Mouse (Mus musculus) heart, adult 9 months (tissue): Measurements from ENCODE around the gene Ppil3.

Experiments used
- DNase-seq, 2 experiments: peaks; one replicate each; pipeline ENCODE4 v3.0.0; 2022; ENCODE audit warnings: low spot score in 2 of 2

The Ppil3 gene

DNA sequence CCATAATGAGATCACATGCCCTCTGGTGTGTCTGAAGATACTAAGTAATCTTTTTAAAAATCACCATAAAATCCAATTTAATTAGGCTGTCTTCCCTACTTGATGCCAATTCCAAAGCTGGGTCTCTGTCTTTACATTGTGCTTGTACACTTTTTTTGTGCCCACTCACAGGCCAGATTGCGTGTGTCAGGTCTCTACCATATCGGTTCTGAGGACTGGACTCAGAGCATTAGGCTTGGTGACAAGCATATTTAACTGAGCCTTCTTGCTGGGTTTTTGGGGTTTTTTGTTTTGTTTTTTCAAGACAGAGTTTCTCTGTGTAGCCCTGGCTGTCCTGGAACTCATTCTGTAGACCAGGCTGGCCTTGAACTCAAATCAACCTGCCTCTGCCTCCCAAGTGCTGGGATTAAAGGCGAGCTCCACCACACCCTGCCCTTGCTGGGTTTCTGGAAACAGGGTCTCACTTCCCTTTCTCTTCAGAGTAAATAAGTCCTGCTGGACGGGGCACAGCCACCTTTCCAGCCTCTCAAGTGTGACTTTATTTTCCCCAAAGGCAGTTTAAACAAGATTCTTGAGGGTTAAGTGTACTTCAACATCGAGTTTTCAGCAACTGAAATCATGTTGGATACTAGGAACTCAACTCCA, 35.6 kb downstream of the Ppil3 start:
- DNase-seq, result no peak

DNA sequence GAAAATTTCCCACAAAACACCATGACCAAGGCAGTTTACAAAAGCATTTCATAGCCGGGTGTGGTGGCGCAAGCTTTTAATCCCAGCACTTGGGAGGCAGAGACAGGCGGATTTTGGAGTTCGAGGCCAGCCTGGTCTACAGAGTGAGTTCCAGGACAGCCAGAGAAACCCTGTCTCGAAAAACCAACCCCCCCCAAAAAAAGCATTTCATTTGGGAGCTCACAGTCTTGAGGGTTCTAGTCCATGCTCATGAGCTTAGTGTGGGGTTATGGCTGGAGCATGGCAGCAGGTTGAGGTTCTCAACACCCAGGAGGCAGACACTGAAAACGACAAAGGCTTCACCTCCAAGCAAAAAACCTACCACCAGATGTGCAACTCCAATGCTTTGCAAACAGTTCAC, 37.1 kb downstream of the Ppil3 start:
- no peak for DNase-seq

DNA sequence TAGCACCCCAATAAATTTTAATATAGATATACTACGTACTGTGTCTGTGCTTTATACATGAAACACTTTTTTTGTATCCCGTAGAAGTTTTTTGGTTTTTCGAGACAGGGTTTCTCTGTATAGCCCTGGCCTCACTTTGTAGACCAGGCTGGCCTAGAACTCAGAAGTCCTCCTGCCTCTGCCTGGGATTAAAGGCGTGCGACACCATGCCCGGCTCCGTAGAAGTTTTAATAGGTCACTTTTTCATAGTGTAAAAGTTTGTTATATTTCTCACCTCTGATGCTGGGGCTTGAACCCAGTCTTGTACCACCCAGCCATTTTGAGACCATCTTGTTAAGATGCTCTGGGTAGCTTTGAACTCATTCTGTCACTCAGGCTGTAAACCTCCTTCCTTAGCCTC, 38.0 kb downstream of the Ppil3 start:
- no peak for DNase-seq

- no peak for DNase-seq
These were observed 41.5 kb downstream of the Ppil3 start for GRCm38 (mm10) chr1:58403745-58404144.

- DNase-seq, result no peak
These were observed 43.9 kb downstream of the Ppil3 start for GRCm38 (mm10) chr1:58401396-58401795.

GRCm38 (mm10) chr1:58397731-58398130, 47.6 kb downstream of the Ppil3 start:
- DNase-seq, result no peak

DNA sequence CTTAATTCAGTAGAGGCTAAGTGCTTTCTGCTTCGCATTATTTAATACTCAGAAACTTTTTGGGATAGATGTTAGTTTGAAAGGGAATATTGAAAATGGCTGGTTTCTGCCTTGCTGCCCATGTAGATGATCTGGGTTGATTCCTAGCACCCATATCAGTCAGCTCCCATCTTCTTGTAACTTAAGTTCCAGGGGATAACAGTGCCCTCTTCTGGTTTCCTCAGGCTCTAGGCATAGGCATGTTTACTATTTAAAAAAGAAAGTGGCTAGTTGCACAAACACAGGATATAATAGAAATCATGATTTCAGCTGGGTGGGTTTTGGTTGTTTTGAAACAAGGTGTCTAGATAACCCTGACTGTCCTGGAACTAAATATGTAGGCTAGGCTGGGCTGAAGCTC, 49.1 kb downstream of the Ppil3 start:
- no peak for DNase-seq

DNA sequence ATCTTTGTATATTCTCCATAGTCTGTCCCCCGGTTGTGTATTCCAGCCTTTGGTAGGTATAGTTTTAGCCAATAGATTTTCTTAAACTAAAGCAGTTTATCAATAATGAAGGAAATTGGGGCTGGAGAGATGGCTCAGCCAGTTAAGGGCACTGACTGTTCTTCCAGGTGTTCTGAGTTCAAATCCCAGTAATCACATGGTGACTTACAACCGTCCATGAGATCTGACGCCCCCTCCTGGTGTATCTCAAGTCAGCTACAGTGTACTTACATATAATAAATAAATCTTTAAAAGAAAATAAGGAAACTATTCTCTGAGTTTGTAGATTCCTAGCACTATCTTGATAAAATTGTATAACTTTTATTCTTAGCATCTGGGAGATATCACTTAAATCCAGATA, 49.9 kb downstream of the Ppil3 start:
- DNase-seq, result no peak

GRCm38 (mm10) chr1:58393284-58394195, 51.7 kb downstream of the Ppil3 start:
- DNase-seq, result peak; percentile 23 to 37

DNA sequence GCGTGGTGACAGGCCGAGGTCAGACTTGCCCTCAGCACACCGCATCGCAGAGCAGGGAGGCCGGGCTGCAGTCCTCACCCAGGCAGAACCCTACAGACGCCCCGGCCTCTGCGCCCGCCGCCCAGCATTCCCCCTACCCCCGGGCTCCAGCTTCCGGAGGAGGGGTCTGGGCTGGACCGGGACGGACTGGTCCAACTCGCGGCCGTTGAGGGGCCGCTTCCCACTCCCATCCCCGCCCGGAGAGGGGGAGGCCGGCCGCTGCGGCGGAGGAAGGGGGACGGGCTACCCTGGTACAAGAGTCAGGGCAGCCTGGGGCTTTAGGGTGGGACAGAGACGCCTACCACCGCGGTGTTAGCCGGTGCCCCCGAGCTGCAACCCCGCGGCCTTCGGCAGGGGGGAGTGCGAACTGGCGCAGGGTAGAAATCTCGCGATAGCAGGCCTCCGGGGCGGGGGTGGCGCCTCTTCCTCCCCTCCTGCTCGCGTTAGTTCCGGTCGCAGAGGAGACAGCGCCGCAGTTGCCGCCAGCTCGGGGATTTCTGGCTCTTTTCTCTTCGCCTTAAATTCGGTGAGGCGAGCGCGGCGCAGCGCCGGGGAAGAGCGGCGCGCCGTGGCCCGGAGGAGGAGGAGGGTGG, 52.5 kb downstream of the Ppil3 start, which contains the start of gene Bzw1:
Bzw1 (plus strand) TSS at position 247 of the 632 bp plus-strand sequence.
- DNase-seq, result peak; percentile 92 to 93

GRCm38 (mm10) chr1:58392268-58392651, 53.0 kb downstream of the Ppil3 start:
- no peak for DNase-seq

DNA sequence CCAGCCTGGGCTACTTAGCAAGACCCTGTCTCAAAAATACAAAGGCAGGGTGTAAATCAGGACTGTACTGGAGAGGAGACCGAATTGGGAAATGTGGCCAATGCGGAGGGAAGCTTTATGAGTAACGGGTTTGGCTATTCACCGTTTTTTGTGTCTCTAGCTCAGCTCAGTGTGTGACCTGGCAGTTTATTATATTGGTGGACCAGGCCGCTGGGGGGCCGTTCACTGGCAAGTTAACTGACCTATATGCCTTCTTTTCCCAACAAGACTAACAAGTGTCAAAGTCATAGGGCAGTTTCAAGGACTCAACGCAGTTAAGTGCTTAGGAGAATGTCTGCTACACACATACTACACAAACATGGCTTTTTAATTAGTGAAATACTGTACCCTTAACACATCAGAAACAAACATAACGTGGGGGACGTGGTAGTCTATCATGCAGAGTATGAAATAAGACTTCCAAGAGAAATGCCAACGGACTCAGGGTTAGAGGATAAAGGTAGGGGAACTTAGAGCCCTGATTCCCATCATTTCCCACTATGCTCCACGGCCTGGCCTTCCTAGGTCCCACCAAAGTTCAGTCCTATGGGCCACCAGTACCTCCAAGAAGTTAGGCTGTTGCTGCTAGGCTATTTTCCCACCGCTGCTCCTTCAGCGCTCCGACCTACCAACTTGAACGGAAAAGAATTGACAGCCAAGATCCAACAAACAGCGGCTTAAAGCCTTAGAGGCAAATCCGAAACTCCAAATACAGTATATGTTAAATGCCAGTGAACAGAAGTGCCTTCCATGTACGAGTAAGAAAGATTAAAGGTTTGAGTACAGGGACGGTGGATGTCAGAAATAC, 53.6 kb downstream of the Ppil3 start:
- DNase-seq, result no peak

- no peak for DNase-seq
These were observed 62.6 kb downstream of the Ppil3 start for GRCm38 (mm10) chr1:58382586-58383281.
